Mouse (Mus musculus): ENCODE results near the gene Trim46.

The Trim46 gene

DNA sequence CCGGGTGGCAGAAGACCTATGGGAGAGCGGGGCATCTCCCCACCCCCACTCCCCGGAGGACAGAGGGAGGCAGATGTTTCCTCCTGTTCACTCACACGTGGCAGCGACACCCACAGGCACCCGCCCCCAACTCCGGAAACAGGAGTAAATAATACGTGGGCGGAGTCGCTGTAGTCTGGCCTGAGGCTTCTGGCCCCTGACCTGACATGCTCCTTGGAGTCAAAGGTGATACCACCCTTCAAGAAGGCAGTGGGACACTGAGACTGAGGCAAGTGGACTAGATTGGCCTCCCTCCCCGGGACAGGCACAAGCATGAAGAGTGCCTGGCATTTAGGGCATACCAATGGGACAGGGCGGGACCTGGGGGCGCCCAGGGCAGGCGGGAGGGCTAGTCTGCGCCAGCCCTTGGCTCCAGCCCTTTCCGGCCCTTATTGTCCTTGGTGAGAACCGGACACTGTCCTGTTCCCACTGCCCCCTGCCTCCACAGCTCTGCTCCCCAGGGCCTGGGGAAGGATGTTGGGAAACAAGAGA, 5.3 kb upstream of the Trim46 start:
- ChIA-PET CTCF (interaction anchor here in 3 of 4 experiments (0.9 to 3.0 kb wide), 12 partner anchors 8 to 156 kb away, joined by 3 to 12 read pairs (median 4); partner anchors contain the start of gene Efna1 (in 2 of the 3)), POLR2A (interaction anchor here in 3 of 4 experiments (1.5 to 1.9 kb wide), 4 partner anchors 18 to 36 kb away, joined by 3 to 6 read pairs (median 4); partner anchors contain the start of gene Efna1 (in 1 of the 3))

DNA sequence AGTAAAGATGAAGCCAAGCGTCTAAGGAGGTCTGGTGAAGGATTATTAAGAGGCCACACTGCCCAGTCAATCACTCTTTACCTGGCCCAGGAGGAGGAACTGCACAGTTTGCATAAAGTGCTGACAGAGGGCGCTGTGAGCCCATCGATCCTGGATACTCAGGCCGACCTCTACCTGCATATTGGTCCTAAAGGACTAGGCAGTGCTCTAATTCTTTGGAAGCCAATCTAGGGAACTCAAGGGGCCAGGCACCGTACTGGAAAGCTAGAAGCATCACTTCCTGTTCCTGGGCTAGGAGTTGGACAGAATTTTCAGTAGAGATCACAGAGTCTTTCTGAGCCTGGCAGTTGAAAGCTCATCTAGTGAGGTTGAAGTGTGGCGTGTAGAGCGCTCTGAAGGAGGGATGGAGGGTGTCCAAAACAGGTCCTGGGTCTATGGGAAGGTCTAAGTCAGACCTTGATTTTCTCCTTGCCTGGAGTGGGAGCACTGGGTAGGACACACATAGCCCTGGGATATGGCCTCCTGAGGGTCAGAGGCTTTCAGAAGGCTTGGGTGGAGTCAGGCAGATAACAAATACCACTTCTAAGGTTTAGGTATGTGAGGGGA, 4.4 kb upstream of the Trim46 start:
- ChIA-PET POLR2A (interaction anchor here in 3 of 4 experiments (0.6 to 1.8 kb wide), 6 partner anchors 14 to 72 kb away, joined by 3 to 6 read pairs (median 3); partner anchors contain the start of genes Efna1 (in 1 of the 3) and Efna3 (in 1 of the 3)), CTCF (interaction anchor here (0.6 to 3.0 kb wide), 28 partner anchors 8 to 801 kb away, joined by 3 to 12 read pairs (median 4); partner anchors contain the start of genes Dpm3 (in 2 of the 4), Efna1 (in 2 of the 4), Adam15 (in 1 of the 4) and Slc50a1 (in 1 of the 4))

DNA sequence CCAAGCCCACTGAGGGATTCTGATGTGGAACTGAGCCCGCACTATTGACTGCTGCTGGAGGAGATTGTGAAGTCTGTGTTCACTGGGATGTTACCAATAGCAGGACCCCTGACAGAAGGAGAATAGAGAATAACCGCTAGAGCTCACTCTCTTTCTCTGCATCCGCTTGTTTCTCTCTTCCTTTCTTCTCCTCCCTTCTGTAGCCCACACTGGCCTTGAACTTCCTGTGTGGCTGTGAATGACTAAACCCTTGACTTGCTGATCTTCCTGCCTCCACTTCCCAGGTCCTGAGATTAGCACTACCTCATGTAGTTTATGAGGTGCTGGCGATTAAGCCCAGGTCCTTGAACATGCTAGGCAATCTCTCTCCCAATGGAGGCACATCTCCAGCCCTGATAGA, 1.4 kb upstream of the Trim46 start:
- ChIA-PET POLR2A (interaction anchor here in 2 of 4 experiments (0.6 to 2.8 kb wide), 5 partner anchors 16 to 51 kb away, joined by 3 to 11 read pairs (median 3); partner anchors contain the start of gene Mtx1 (in 1 of the 2)), CTCF (interaction anchor here in 2 of 4 experiments (0.6 to 1.4 kb wide), 4 partner anchors 13 to 189 kb away, joined by 3 read pairs; partner anchors contain the start of gene Pbxip1 (in 1 of the 2))

DNA sequence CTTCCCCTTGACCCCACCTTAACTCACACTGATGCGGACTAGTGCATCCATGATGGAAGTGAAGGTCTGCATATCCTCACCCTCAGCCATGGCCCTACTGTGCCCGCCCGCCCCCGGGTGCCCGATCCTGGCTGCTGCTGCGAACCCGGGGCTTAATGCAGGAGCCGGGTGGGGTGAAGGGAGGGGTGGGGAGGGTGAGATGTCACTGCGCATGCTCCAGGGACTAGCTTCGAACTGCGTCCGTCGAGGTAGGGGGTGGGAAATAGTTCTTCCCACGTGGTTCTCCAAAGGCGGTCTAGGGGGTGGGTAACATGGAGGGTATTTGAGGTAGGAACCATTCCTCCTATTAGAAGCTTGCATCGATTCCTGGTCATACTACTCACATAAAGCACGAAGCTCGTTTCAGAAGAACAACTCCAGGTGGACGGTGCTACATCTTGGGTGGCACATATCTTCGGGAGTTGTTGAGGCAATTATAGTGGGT, 379 bp downstream of the Trim46 start, which contains the start of gene Krtcap2:
Gene Krtcap2, plus strand, starts transcription at position 279 of the 484 bp plus-strand sequence.
- ChIA-PET CTCF (interaction anchor here (0.5 to 5.0 kb wide), 45 partner anchors 10 to 504 kb away, joined by 3 to 81 read pairs (median 4); partner anchors contain the start of genes Efna1 (in 3 of the 4), Mtx1 (in 3 of the 4), Scamp3 (in 2 of the 4) and Cks1b (in 1 of the 4)), POLR2A (interaction anchor here in 3 of 4 experiments (0.6 to 5.1 kb wide), 20 partner anchors 9 to 872 kb away, joined by 3 to 22 read pairs (median 4); partner anchors contain the start of genes Mtx1 (in 2 of the 3), Efna1 (in 1 of the 3), Fam189b (in 1 of the 3) and Fdps (in 1 of the 3))

DNA sequence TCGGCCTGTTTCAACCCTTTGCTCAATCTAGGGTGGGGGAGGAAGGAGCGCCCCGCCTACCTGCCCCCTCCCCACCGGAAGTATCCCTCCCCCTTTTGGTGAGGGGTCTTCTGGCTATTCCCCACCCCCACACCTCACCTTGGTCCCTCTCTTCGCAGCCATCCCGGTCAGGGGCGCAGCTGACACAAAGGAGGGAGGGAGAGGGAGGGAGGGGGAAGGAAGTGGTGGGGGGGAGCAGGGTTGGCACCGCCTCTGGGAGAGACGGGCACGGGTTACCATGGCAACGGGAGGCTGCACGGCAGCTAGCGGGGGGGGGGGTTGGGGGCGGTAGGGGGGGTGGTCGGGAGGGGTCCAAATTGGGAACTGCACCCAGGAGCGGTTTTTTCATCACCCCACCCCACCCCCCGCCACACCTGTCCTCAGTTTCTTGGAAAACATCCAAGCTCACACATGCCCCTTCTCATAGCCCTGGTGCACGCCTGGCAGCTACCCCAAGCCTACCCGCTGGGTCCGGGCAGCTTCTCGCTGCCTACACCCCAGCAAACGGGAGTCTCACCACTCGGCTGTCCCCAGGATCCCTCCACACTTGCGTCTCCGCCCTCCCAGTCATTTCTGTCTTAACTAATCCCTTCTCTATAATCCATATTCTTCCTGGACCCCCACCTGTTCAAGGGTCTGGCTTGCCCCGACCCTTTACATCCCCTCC, 974 bp downstream of the Trim46 start:
- CTCF ChIA-PET = interaction anchor here (0.5 to 5.0 kb wide), 53 partner anchors 9 to 181 kb away, joined by 3 to 81 read pairs (median 4); partner anchors contain the start of genes Efna1 (in 3 of the 4), Mtx1 (in 3 of the 4), Scamp3 (in 2 of the 4) and Cks1b (in 1 of the 4)
- POLR2A ChIA-PET = interaction anchor here in 3 of 4 experiments (0.6 to 5.1 kb wide), 23 partner anchors 10 to 873 kb away, joined by 3 to 22 read pairs (median 4); partner anchors contain the start of genes Efna1 (in 2 of the 3), Mtx1 (in 2 of the 3), Fam189b (in 1 of the 3) and Fdps (in 1 of the 3)

DNA sequence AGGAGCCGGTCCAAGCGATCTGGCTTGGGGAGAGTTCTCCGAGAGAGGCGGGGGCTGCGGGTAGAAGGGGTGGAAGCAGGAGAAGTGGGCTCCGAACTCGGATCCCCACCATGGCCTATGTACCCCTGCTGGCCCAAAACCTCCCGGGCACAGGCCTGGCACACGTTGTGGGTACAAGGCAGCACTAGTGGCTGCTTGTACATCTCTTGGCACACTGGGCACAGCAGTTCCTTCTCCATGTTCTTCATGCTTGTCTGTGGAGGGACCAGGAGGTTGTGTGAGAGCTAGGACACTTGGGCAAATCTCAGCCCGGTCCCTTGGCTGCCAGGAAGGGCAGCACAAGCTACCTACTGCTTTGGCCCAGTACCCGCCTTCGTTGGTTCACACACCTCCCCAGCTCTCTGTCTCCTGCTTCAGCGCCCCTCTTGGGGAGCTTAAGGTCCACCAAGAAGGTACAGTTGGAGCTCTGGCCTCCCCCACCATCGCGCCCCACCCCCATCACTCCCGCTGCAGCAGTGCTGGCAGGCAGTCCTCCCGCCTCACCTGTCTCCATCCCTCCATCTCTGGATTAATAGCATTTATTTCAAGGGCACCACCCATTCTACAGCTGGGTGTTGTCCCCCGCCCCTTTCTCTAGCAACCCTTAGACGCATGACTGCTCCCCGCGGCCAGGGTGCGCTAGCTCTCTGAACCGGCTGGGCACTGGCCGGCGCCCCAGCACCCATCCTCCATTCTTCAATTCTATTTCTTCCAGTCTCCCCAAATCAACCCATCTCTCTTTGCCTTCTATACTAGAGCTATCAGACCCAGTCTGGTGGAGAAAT, 1.7 kb downstream of the Trim46 start:
- CTCF ChIA-PET = interaction anchor here (0.5 to 5.0 kb wide), 65 partner anchors 7 to 330 kb away, joined by 3 to 81 read pairs (median 4); partner anchors contain the start of genes Efna1 (in 2 of the 4), Mtx1 (in 2 of the 4), Slc50a1 (in 2 of the 4) and Cks1b (in 1 of the 4)
- POLR2A ChIA-PET = interaction anchor here in 3 of 4 experiments (0.6 to 5.1 kb wide), 26 partner anchors 11 to 212 kb away, joined by 3 to 22 read pairs (median 4); partner anchors contain the start of genes Efna1 (in 2 of the 3), Mtx1 (in 2 of the 3), Cks1b (in 1 of the 3) and Clk2 (in 1 of the 3)

DNA sequence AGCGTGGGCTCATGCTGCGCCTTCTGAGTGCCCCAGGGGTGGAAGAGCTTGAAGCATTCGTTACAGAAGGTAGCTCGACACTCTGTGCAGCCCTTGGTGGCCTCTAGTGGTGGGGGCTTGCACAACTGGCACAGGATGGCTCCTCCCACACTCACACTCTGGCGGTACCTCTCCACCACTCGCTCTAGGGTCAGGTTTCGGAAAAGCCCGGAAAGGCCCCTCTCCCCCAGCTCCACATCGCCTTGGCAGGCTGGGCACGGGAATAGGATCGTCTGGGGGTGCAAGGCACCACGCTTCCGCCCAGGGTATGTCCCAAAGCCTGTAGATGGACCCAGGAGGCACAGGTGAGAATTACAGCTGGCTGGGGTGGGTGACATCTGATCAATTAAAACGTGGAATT, 2.5 kb downstream of the Trim46 start:
- ChIA-PET POLR2A (interaction anchor here in 3 of 4 experiments (0.5 to 5.1 kb wide), 28 partner anchors 9 to 1061 kb away, joined by 3 to 22 read pairs (median 3); partner anchors contain the start of genes Efna1 (in 2 of the 3), Mtx1 (in 2 of the 3), Cks1b (in 1 of the 3) and Clk2 (in 1 of the 3)), CTCF (interaction anchor here (0.5 to 5.0 kb wide), 94 partner anchors 8 to 834 kb away, joined by 3 to 81 read pairs (median 4); partner anchors contain the start of genes Dpm3 (in 2 of the 4), Efna1 (in 2 of the 4), Mtx1 (in 2 of the 4) and Slc50a1 (in 2 of the 4))

DNA sequence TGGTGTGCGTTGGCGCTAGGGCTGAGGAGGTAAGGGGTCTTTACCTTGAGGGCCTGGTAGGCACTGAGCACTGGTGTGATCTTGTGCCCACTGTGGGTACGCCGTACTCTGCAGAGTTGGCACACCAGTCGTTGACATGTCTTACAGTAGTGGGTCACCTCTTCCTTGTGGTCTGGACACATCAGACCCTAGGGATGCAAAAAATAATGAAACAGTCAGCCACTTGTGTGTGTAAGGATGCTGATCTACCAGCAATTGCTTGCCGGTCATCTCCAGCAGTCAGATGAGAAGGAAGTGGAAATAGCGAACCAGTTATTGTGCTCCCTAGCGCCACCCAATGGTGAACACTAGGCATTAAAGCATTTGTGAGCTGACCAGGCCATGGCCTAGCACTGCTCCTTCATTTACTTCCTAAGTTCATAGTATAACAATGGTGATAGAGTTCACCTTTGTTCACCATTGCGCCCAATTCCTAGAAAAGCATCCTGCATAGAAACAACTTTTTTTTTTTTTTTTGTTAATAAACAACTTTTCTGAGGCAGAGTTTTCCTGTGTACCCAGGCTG, 3.7 kb downstream of the Trim46 start:
- ChIA-PET CTCF (interaction anchor here (0.5 to 5.0 kb wide), 80 partner anchors 9 to 881 kb away, joined by 3 to 81 read pairs (median 4); partner anchors contain the start of genes Dpm3 (in 2 of the 4), Efna1 (in 2 of the 4), Mtx1 (in 2 of the 4) and Thbs3 (in 2 of the 4)), POLR2A (interaction anchor here in 3 of 4 experiments (0.5 to 5.1 kb wide), 20 partner anchors 8 to 1270 kb away, joined by 3 to 22 read pairs (median 3); partner anchors contain the start of genes Mtx1 (in 2 of the 3), Clk2 (in 1 of the 3), Efna4 (in 1 of the 3) and Fam189b (in 1 of the 3))

DNA sequence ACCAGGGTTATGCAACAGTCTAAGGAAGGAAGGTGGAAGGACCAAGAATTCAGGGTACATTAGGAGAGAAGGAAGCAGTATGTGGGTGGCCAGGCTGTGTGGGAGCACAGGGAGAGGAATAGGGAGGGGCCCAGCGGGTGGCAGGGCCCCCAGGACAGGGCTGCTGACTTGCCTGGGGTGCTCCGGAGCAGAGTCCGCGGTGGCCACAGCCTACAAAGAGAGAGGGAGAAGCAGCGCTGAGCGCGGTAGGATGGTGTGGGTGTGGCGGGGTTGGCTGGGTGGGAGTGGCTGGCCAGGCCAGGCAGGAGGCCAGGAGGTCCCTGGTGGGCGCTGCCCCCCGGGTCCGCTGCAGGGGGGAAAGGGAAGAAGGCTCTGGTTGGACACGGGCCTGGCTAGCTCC, 7.6 kb downstream of the Trim46 start:
- CTCF ChIA-PET = no interaction called here
- POLR2A ChIA-PET = interaction anchor here in 2 of 4 experiments (0.8 to 1.4 kb wide), 5 partner anchors 10 to 52 kb away, joined by 3 to 4 read pairs (median 3); partner anchors contain the start of gene Thbs3 (in 1 of the 2)

DNA sequence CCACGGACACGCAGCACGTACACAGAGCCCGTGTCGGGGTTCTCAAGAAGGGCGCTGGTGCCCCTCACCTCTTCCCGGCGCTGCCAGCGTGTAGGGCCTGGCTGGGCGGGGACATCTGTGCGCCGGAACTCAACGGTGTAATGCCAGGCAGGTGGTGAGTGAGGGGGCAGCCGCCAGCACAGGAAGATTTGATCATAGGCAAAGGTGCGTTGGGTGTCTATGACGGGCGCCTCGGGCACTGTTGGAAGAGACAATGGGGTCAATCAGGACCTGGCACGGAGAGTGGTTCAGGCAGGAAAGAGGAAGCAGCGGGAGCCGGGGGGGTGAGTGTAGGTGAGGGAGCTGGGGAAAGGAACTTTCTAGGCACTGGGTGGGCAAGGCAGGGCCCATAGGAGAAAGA, 8.4 kb downstream of the Trim46 start:
- CTCF ChIA-PET = interaction anchor here in 1 of 4 experiments (0.5 kb wide), 1 partner anchor 211 kb away, joined by 4 read pairs; no protein-coding TSS in a partner anchor
- POLR2A ChIA-PET = interaction anchor here in 2 of 4 experiments (0.7 to 1.4 kb wide), 3 partner anchors 11 to 596 kb away, joined by 3 to 4 read pairs (median 3); no protein-coding TSS in a partner anchor

DNA sequence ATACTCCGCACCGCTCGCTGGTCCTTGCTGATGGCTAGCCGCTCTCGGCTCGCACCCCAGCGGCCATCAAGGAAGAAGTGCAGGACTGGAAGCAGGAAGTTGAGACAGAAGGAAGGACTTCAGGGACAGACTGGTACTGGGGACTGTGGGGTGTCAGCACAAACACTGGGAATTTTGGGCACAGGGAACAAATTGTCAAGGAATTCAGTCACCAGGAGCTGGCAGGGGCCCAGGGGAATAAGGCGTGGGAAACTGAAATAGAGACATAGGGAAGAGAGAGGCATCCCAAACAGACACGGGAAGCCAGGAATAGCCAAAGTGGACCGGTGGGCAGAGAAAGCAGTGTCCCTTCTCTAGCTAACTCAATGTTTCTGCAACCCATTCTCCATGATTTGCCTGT, 9.6 kb downstream of the Trim46 start:
- CTCF ChIA-PET = interaction anchor here in 1 of 4 experiments (0.8 kb wide), 1 partner anchor 10 kb away, joined by 5 read pairs; no protein-coding TSS in a partner anchor
- POLR2A ChIA-PET = interaction anchor here in 2 of 4 experiments (1.0 to 1.9 kb wide), 3 partner anchors 10 to 14 kb away, joined by 3 to 10 read pairs (median 4); partner anchors contain the start of genes Krtcap2 (in 1 of the 2), Mtx1 (in 1 of the 2) and Trim46 (in 1 of the 2)

DNA sequence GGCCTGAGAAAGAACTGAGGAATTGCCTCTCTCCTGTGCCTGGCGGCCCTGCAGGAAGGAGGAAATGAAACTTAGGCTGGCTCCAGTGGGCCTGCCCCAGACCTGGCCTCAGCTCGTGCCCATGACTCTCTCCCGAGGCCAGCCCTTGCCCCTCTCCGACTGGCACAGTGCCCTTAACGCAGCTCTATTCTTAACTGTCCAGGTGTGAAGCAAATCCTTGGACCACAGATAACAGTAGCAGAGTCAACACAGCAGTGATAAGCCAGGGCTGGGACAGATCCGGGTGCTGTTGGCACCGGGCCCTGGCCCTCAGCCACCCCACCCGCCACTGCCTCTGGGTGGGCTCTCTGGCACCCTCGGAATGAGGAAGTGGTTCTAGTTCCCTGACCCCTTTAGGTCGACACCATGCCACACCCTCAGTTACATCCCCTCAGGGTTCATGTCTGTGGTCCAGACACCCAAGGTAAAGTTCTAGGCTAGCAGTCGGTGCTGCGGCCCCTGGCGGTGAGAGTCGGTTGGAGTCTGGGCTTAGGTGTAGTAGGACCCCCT, 12.5 kb downstream of the Trim46 start:
- ChIA-PET CTCF (interaction anchor here in 3 of 4 experiments (0.8 to 6.7 kb wide), 6 partner anchors 9 to 291 kb away, joined by 3 to 81 read pairs (median 6); partner anchors contain the start of genes Krtcap2 (in 1 of the 3) and Trim46 (in 1 of the 3)), POLR2A (interaction anchor here in 2 of 4 experiments (0.6 to 1.7 kb wide), 10 partner anchors 9 to 241 kb away, joined by 3 to 4 read pairs (median 3); partner anchors contain the start of genes Fam189b (in 1 of the 2), Krtcap2 (in 1 of the 2), Scamp3 (in 1 of the 2) and Trim46 (in 1 of the 2))

DNA sequence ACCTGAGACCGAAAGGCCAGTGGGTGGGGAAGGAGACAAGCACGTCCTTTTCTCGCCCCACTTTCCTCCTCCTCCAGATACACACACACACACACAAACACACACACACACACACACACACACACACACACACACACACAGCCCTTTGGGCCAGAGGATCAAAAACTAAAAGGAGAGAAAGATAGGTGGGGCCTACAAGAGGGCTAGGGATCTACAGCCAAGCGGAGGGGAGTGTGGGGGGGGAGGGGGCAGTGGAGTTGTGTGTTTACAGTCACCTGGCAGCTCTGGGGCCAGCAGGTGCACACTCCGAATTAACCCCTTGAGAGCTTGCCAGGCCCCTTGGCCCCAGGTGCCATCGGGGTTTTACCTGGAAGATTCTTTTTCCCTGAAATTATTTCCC, 13.5 kb downstream of the Trim46 start:
- ChIA-PET POLR2A (interaction anchor here in 2 of 4 experiments (0.8 to 1.7 kb wide), 4 partner anchors 21 to 129 kb away, joined by 3 read pairs; partner anchors contain the start of gene Fam189b (in 1 of the 2)), CTCF (interaction anchor here (0.6 to 6.7 kb wide), 7 partner anchors 10 to 138 kb away, joined by 3 to 81 read pairs (median 5); partner anchors contain the start of genes Krtcap2 (in 1 of the 4) and Trim46 (in 1 of the 4))

DNA sequence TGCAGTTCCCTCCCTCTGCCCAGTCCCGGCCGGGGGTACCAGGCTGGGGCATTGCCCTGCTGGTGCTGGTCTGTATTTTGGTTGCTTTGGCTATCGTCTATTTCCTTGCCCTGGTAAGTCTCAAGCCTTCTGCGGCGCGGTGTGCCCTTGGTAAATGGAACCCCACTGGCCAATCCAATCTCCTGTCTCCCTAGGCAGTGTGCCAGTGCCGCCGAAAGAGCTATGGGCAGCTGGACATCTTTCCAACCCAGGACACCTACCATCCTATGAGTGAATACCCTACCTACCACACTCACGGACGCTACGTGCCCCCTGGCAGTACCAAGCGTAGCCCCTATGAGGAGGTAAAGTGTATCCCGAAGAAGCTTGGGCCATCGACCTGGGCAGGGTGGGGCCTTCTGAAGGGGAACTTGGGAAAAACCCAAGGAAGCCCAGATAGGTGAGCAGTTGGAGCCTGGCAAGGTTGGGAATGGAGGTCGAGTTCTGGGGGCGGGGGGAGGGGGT, 14.3 kb downstream of the Trim46 start:
- ChIA-PET CTCF (interaction anchor here in 3 of 4 experiments (0.5 to 6.7 kb wide), 5 partner anchors 11 to 217 kb away, joined by 4 to 81 read pairs (median 7); partner anchors contain the start of genes Krtcap2 (in 2 of the 3) and Trim46 (in 2 of the 3)), POLR2A (interaction anchor here in 2 of 4 experiments (0.6 to 1.7 kb wide), 3 partner anchors 12 to 48 kb away, joined by 3 to 4 read pairs (median 3); no protein-coding TSS in a partner anchor)
